Mouse (Mus musculus): ENCODE data around the gene Kpna4.

Kpna4 gene

GRCm38 (mm10) chr3:69126509-69127345 lies at the start of gene Kpna4:
Gene Kpna4 (minus strand): TSS chr3:69127113.
- DNase-seq (ENCODE audit: low spot score in 2 of 2) = peak; percentile 89 to 92

DNA sequence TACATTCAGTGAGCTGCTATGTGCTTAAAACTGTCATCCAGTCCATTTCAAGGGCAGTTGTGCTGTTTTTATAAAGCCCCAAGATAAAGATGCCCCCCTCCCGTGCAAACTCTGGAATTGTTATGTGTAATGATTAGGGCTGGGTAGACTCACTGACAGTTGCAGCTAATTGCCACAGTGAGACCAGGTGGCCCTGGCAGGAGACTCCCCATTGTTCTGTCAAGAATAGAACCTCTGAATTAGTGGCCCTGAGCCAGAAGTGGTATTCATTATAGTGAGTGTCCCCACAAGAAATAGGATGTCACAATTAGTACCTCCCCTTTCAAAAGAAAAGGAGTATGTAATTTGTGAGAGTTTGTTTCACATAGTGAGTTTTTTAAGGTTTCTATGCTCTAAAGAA lies 48.3 kb upstream of the Kpna4 start:
- no peak for DNase-seq (ENCODE audit: low spot score in 2 of 2)

DNA sequence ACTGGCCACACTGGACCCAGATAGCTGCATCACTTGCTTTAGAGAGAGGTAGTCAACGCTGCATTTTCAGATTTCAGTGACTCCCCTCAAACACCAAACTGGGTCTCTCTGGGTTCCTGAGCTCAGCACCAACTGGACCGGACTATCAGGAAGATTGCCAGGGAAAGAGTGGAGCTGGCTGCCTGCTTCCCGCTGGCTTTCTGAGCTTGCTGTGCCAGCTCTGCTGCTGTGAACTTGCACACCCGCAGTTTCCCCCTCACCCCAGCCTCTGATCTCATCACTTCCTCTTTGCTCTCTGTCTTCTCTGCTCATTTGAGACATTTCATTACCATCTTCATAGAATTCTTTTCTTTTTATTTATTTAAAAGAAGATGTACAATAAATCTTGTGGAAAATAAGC lies 44.2 kb upstream of the Kpna4 start:
- peak; percentile 38 to 40 for DNase-seq (ENCODE audit: low spot score in 2 of 2)

DNA sequence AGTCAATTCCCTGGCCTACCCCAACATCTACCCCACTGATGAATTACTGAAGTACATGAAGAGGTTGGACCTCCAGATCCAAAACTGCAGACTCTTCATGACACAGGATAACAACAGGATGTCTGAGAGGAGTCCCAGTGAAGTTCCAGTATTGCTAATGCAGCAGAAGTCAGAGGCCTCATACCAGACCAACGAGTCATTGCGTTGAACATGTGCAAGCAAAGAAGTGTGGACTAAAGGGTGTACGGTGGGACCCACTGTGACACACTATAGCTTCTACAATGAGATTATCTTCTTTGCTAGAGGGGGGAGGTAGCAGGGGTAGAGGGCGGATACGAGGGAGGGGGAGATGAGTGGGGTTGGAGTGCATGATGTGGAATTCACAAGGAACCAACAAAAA lies 42.9 kb upstream of the Kpna4 start:
- DNase-seq (ENCODE audit: low spot score in 2 of 2) = no peak

DNA sequence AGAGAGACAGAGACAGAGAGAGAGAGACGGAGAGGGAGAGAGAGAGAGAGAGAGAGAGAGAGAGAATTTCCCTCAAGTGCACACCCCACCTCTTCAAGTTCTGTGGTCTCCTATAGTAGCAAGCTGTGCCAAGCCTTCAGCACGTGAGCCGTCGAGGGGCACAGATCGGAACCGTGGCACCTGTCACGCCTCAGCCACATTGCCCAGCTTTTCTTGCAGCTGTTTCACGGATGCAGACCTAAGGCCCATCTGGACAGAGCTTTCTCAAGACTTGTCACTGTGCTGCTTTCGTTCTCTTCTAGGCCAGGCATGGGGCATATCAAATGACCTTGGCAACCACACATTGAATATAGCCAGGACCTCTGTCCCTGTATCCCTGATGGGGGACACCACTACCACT lies 41.8 kb upstream of the Kpna4 start:
- no peak for DNase-seq (ENCODE audit: low spot score in 2 of 2)

DNA sequence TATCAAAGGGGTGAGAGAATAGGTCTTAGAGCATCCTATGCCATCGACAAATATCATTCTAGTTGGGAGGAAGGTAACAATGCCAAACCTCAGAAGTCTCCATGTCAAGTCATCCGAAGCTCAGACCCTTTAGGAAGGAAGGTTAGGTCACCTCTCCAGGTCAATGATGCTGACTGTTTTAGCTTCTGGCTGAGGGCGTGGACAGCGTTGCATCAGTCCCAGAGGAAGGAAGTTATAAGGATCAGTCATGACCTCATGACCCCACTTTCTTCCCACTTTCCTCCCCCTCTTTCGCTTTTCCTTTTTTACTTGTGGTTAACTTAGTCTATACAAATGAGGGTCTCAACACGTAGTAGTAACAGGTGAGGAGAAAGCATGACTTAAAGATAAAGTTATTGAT lies 36.1 kb upstream of the Kpna4 start:
- DNase-seq (ENCODE audit: low spot score in 2 of 2) = no peak

GRCm38 (mm10) chr3:69160429-69160828 lies 33.5 kb upstream of the Kpna4 start:
- DNase-seq (ENCODE audit: low spot score in 2 of 2) = no peak

GRCm38 (mm10) chr3:69159501-69159900 lies 32.6 kb upstream of the Kpna4 start:
- DNase-seq (ENCODE audit: low spot score in 2 of 2) = peak; percentile 71 to 84

DNA sequence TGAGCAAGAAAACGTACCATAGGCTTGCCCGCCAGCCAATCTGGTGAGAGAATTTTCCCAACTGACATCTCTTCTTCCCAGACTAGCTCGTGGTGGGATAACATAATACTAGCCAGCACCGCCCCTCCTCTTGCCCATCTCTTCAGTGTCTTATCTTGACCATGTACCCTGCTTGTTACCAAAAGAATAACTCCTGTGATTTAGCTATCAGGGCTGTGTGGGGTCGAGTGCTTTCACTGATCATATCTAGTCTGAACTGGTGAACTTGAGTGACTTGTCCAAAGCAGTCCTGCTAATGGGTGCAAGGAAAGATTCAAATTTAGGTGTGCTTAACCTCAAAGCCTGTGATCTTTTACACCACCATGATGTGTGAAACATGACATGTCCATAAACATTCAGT lies 31.0 kb upstream of the Kpna4 start:
- peak in 1 of 2 experiments; percentile 42 for DNase-seq (ENCODE audit: low spot score in 2 of 2)

DNA sequence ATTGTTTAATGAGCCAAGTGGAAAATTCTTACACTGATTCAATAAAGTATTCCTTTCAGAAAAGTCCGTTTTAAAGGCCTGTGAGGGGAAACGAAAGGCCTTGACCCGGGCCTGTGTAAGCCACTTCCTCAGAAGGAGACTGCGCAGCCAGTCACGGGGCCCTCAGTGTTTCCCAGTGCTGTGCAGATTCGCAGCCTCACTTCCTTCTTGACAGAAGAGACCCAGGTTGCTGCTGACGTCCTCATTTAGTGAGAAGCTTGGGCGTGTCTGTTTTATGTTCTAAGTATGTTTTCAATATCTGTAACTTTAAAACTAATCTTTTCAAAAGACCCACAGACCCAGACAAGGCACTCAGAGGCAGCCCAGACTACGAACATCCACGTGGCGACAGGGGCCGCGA lies 29.6 kb upstream of the Kpna4 start:
- peak; percentile 83 to 88 for DNase-seq (ENCODE audit: low spot score in 2 of 2)

GRCm38 (mm10) chr3:69154691-69155090 lies 27.8 kb upstream of the Kpna4 start:
- DNase-seq (ENCODE audit: low spot score in 2 of 2) = peak in 1 of 2 experiments; percentile 51

- no peak for DNase-seq (ENCODE audit: low spot score in 2 of 2)
These were observed 24.0 kb upstream of the Kpna4 start for GRCm38 (mm10) chr3:69150921-69151320.

GRCm38 (mm10) chr3:69142372-69142994 lies 15.6 kb upstream of the Kpna4 start:
- DNase-seq (ENCODE audit: low spot score in 2 of 2) = no peak

GRCm38 (mm10) chr3:69140851-69141250 lies 13.9 kb upstream of the Kpna4 start:
- no peak for DNase-seq (ENCODE audit: low spot score in 2 of 2)

GRCm38 (mm10) chr3:69136059-69136458 lies 9.1 kb upstream of the Kpna4 start:
- DNase-seq (ENCODE audit: low spot score in 2 of 2) = no peak

- DNase-seq (ENCODE audit: low spot score in 2 of 2) = no peak
These were observed 4.1 kb upstream of the Kpna4 start for GRCm38 (mm10) chr3:69130973-69131372.

DNA sequence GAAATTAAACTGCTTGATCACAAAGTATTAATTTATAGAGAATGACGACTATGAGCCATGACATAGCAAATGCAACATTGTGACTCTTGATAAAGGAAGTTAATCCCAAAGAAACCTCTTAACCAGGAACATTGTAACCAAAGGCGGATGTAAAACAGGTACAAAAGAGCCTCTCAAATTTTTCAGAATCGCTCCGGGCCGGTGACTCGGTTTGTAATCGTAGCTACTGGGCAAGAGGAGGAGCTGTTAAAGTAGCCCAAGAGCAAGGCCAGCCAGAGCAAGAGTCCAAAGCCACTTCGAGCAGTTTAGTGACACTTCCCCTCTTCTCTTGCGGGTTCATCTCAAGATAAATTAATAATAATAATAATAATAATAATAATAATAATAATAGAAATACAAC lies 780 bp upstream of the Kpna4 start:
- DNase-seq (ENCODE audit: low spot score in 2 of 2) = peak; percentile 14 to 44

- no peak for DNase-seq (ENCODE audit: low spot score in 2 of 2)
These were observed 399 bp upstream of the Kpna4 start for GRCm38 (mm10) chr3:69127346-69127678.

GRCm38 (mm10) chr3:69125891-69126508 lies 913 bp downstream of the Kpna4 start:
- DNase-seq (ENCODE audit: low spot score in 2 of 2) = peak; percentile 23 to 39

DNA sequence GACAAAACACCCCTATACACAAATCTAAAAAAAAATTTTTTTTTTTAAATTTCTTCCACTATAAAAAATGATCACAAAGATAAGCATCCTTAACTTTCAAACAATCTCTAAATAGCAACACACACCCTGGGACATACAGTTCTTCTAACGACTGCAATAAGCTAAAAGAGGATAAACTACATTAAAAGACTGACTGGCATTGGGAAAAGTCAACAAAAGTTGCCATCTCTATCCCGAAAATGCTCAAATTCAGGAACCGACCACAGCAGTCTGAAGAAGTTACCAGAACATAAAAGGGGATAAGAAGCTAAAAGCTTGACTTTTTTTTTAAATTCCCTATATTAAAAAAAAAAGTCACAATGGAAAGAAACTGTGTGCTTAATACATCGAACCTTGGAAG lies 1.5 kb downstream of the Kpna4 start:
- DNase-seq (ENCODE audit: low spot score in 2 of 2) = no peak

DNA sequence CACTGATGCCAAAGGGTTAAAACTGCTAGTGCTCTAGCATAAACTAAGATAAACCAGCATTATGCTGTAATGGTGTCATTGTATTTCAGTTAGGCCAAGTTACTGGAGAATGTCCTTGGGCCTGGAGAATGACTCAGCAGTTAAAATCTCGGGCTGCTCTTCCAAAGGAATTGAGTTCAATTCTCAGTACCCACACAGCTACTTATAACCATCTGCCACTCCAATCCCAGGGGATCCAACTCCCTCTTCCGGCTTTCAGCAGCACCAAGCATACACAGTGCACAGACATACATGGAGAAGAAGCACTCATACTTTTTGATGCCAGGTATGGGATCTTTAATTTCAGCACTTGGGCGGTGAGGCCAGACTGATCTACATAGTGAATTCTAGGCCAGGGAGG lies 8.1 kb downstream of the Kpna4 start:
- DNase-seq (ENCODE audit: low spot score in 2 of 2) = no peak

DNA sequence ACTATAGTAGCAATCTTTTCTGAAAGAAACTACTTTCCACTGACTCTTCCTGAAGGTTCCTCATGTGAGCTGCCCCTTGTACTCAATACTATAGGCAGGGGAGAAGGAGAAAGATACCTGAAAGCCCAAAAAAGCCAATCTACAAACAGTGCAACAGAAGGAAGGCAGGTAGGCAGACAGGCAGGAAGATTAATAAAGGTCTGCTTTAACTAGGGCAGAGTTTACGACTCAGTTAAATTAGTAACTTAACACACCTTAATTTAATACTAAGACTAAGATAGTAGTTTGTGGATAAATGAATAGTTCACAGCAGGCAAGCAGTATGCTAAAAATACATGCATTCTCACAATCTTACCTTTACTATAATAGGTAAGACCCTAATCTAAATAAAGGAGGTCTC lies 12.2 kb downstream of the Kpna4 start:
- no peak for DNase-seq (ENCODE audit: low spot score in 2 of 2)

GRCm38 (mm10) chr3:69113956-69114355 lies 13.0 kb downstream of the Kpna4 start:
- no peak for DNase-seq (ENCODE audit: low spot score in 2 of 2)

Data from natural killer cell, adult 2 months (primary cell).